Mouse (Mus musculus): ENCODE measurements at regions not wholly inside any gene's neighbourhood (a gene's known extent, or its start where the extent isn't known, plus 50 kb on each side); places are given as distances from the start of the nearest gene placed in this dataset.

DNA sequence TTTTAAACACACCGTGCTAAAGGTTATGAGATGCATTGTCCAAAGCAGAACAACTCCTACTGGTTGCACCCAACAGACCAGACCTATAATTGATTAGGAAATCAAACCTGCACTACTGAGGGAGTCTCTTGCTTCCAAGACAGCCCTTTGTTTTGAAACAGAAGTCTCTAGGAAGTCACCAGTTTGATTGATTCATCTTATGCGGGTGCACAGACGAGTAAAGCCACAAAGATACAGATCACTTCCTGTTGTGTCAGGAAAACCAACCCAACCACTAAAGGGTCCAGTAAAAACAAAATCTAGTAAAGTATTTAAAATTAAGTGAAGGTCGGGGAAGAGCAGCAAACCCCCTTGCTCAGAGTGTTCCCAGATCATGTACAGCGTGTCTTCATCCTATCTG is 58.3 kb upstream of the N6amt1 start:
- no peaks in the 10 kb centered on the region for H3K4me1 ChIP-seq (replicated peaks)
- H3K9me3 ChIP-seq (replicated peaks), result no peaks in the 10 kb centered on the region
- H3K36me3 ChIP-seq (replicated peaks), result no peaks in the 10 kb centered on the region
- H3K27me3 ChIP-seq, result no peaks in the 10 kb centered on the region
- H3K4me3 ChIP-seq (replicated peaks), result no peak overlapping the region
- WGBS (ENCODE audit: insufficient replicate concordance), result 37% methylated on average over 5 of the region's 5 CpGs
- H3K27ac ChIP-seq (replicated peaks), result no peak overlapping the region
- H3K9ac ChIP-seq, result no peak overlapping the region
- ATAC-seq (ENCODE audit: insufficient read depth), result no peak
- no peak overlapping the region for H3K4me2 ChIP-seq

- 40% methylated on average over 1 of the region's 1 CpGs for WGBS (ENCODE audit: insufficient replicate concordance)
Measured at GRCm38 (mm10) chr16:87292826-87293225, 61.2 kb upstream of the N6amt1 start.

DNA sequence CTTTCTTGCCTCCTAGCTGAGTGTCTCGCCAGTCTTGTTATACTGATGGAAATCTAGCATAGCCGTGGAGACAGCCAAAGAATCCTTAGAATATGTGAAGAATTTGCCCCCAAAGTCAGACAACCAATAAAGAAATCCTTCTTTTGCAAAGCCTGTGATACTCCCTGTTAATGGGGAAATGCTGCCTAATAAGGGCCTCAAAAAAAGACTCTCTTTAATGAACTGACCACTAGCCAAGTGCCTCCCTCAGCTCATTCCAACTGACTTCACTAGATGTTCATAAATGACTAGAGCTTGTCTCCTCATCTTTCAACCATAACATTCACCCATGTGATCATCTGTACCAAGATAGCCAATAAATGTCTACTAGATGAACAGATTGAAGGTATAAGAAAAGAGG is 62.3 kb upstream of the N6amt1 start:
- no peaks in the 10 kb centered on the region for H3K4me1 ChIP-seq (replicated peaks)
- no peak for ATAC-seq (ENCODE audit: insufficient read depth)
- 66% methylated on average over 2 of the region's 2 CpGs for WGBS (ENCODE audit: insufficient replicate concordance)

More at GRCm38 (mm10) chr16:87292826-87293225, 61.2 kb upstream of the N6amt1 start:
- no peak for ATAC-seq (ENCODE audit: insufficient read depth)
- no peak overlapping the region for H3K4me3 ChIP-seq (replicated peaks)
- H3K4me1 ChIP-seq (replicated peaks), result no peaks in the 10 kb centered on the region
- no peaks in the 10 kb centered on the region for H3K36me3 ChIP-seq (replicated peaks)
- no peak overlapping the region for H3K27ac ChIP-seq (replicated peaks)
- H3K9ac ChIP-seq, result no peak overlapping the region
- H3K9me3 ChIP-seq (replicated peaks), result no peaks in the 10 kb centered on the region
- H3K27me3 ChIP-seq, result no peaks in the 10 kb centered on the region
- no peak overlapping the region for H3K4me2 ChIP-seq

GRCm38 (mm10) chr16:87285639-87286038 is 68.3 kb upstream of the N6amt1 start:
- no peak for ATAC-seq (ENCODE audit: insufficient read depth)
- no peak overlapping the region for H3K4me3 ChIP-seq (replicated peaks)
- no peaks in the 10 kb centered on the region for H3K36me3 ChIP-seq (replicated peaks)
- no peaks in the 10 kb centered on the region for H3K9me3 ChIP-seq (replicated peaks)
- no peaks in the 10 kb centered on the region for H3K4me1 ChIP-seq (replicated peaks)
- no peak overlapping the region for H3K9ac ChIP-seq
- 67% methylated on average over 2 of the region's 2 CpGs for WGBS (ENCODE audit: insufficient replicate concordance)
- H3K27me3 ChIP-seq, result no peaks in the 10 kb centered on the region
- no peak overlapping the region for H3K27ac ChIP-seq (replicated peaks)
- H3K4me2 ChIP-seq, result no peak overlapping the region

More for the DNA sequence above, 62.3 kb upstream of the N6amt1 start:
- H3K27me3 ChIP-seq, result no peaks in the 10 kb centered on the region
- no peak overlapping the region for H3K27ac ChIP-seq (replicated peaks)
- H3K4me2 ChIP-seq, result no peak overlapping the region
- H3K4me3 ChIP-seq (replicated peaks), result no peak overlapping the region
- H3K9me3 ChIP-seq (replicated peaks), result no peaks in the 10 kb centered on the region
- H3K36me3 ChIP-seq (replicated peaks), result no peaks in the 10 kb centered on the region
- H3K9ac ChIP-seq, result no peak overlapping the region

DNA sequence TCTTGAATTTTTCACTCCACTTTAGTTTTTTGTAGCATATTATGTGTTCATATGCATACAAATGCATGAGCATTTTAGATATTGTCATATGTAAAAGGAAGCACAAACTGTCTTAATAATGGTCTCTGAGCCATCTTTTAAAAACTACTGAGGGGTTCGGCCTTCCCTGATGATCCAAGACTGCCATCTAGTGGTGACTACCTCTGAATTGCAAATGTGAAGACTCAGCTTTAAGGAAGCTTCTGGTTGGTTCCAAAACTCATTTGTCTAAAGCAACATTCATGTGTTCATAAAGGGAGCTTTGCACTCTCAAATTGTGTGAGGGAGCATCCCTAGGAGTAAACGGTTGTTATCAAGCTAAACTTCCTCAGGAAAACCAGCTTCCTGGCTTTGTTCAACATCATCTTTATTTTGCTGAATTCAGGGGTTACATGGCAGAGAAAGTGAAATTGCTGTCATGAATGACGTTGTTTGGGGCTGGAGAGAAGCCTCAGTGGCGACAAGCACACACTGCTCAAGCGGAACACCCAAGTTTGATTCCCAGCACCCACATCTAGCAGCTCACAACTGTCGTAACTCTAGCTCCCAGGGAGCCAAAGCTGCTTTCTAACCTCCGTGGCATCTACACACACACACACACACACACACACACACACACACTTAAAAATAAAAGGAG is 69.0 kb upstream of the N6amt1 start:
- Histone ChIP-seq H3K27ac (replicated peaks) (no peak overlapping the region), H3K9me3 (replicated peaks) (no peaks in the 10 kb centered on the region), H3K9ac (no peak overlapping the region), H3K27me3 (no peaks in the 10 kb centered on the region), H3K4me2 (no peak overlapping the region), H3K36me3 (replicated peaks) (no peaks in the 10 kb centered on the region), H3K4me1 (replicated peaks) (no peaks in the 10 kb centered on the region), H3K4me3 (replicated peaks) (no peak overlapping the region)
- WGBS (ENCODE audit: insufficient replicate concordance), result 21% methylated on average over 7 of the region's 7 CpGs
- ATAC-seq (ENCODE audit: insufficient read depth), result no peak

- H3K4me3 ChIP-seq (replicated peaks), result no peak overlapping the region
- no peaks in the 10 kb centered on the region for H3K27me3 ChIP-seq
- H3K4me1 ChIP-seq (replicated peaks), result no peaks in the 10 kb centered on the region
- no peak for ATAC-seq (ENCODE audit: insufficient read depth)
- H3K9ac ChIP-seq, result no peak overlapping the region
- WGBS (ENCODE audit: insufficient replicate concordance), result 43% methylated on average over 1 of the region's 1 CpGs
- H3K4me2 ChIP-seq, result no peak overlapping the region
- no peak overlapping the region for H3K27ac ChIP-seq (replicated peaks)
- no peaks in the 10 kb centered on the region for H3K9me3 ChIP-seq (replicated peaks)
- no peaks in the 10 kb centered on the region for H3K36me3 ChIP-seq (replicated peaks)
Measured at GRCm38 (mm10) chr16:87278518-87278917, 75.5 kb upstream of the N6amt1 start.

- no peak for ATAC-seq (ENCODE audit: insufficient read depth)
- Histone ChIP-seq H3K27ac (replicated peaks) (no peak overlapping the region), H3K9me3 (replicated peaks) (no peaks in the 10 kb centered on the region), H3K4me1 (replicated peaks) (no peaks in the 10 kb centered on the region), H3K9ac (no peak overlapping the region), H3K36me3 (replicated peaks) (no peaks in the 10 kb centered on the region), H3K4me2 (no peak overlapping the region), H3K4me3 (replicated peaks) (no peak overlapping the region), H3K27me3 (no peaks in the 10 kb centered on the region)
- WGBS (ENCODE audit: insufficient replicate concordance), result 56% methylated on average over 5 of the region's 5 CpGs
Measured at GRCm38 (mm10) chr16:87272363-87272762, 81.6 kb upstream of the N6amt1 start.

- H3K4me3 ChIP-seq (replicated peaks), result no peak overlapping the region
- H3K36me3 ChIP-seq (replicated peaks), result no peaks in the 10 kb centered on the region
- 55% methylated on average over 9 of the region's 9 CpGs for WGBS (ENCODE audit: insufficient replicate concordance)
- no peaks in the 10 kb centered on the region for H3K9me3 ChIP-seq (replicated peaks)
- H3K4me2 ChIP-seq, result no peak overlapping the region
- no peaks in the 10 kb centered on the region for H3K27me3 ChIP-seq
- H3K4me1 ChIP-seq (replicated peaks), result no peaks in the 10 kb centered on the region
- no peak for ATAC-seq (ENCODE audit: insufficient read depth)
- H3K27ac ChIP-seq (replicated peaks), result no peak overlapping the region
- H3K9ac ChIP-seq, result no peak overlapping the region
Measured at GRCm38 (mm10) chr16:87267954-87268804, 85.8 kb upstream of the N6amt1 start.

DNA sequence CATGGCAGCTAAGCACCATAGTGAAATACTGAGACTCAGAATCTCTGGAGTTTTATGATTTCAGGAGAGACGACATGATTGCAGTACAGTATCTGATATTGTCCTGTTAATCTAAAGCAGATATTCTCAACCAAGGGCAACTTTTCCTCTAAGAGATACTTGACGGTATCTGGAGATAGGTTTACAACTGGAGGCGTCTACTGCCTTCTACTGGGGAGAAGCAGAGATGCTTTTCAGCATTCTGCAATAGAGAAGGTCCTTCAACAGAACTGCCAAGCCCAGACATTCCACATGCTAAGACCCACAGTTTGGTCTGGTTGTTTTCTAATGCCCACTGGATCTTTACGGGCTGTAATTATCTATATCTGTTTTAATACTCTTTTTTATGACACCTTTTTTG is 86.5 kb upstream of the N6amt1 start:
- Histone ChIP-seq H3K4me1 (replicated peaks) (no peaks in the 10 kb centered on the region), H3K27me3 (no peaks in the 10 kb centered on the region), H3K36me3 (replicated peaks) (no peaks in the 10 kb centered on the region), H3K4me2 (no peak overlapping the region), H3K27ac (replicated peaks) (no peak overlapping the region), H3K9ac (no peak overlapping the region), H3K4me3 (replicated peaks) (no peak overlapping the region), H3K9me3 (replicated peaks) (no peaks in the 10 kb centered on the region)
- no peak for ATAC-seq (ENCODE audit: insufficient read depth)
- WGBS (ENCODE audit: insufficient replicate concordance), result 66% methylated on average over 4 of the region's 4 CpGs

DNA sequence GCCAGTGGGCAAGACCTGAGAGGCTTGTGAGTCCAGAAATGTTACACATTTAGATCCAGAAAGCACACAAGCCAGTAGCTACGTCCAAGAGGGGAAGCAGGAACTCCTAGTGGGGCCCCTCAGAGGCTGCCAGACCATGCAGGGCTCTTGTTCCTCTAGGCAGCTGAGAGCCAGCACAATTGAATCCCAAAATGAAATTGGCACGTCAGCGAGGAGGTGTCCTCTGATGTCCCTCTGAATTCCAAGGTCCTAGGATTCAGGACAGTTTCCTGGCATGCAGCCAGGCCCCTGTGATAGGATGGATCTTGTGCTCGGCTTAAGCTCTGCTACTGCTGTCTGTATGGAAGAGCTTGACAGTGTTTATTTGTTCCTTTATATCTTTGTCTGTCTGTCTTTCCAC is 90.4 kb upstream of the N6amt1 start:
- Histone ChIP-seq H3K9ac (no peak overlapping the region), H3K27me3 (no peaks in the 10 kb centered on the region), H3K9me3 (replicated peaks) (no peaks in the 10 kb centered on the region), H3K4me2 (no peak overlapping the region), H3K4me1 (replicated peaks) (no peaks in the 10 kb centered on the region), H3K36me3 (replicated peaks) (no peaks in the 10 kb centered on the region), H3K27ac (replicated peaks) (no peak overlapping the region), H3K4me3 (replicated peaks) (no peak overlapping the region)
- 25% methylated on average over 4 of the region's 4 CpGs for WGBS (ENCODE audit: insufficient replicate concordance)
- no peak for ATAC-seq (ENCODE audit: insufficient read depth)

GRCm38 (mm10) chr16:87263041-87263440 is 90.9 kb upstream of the N6amt1 start:
- WGBS (ENCODE audit: insufficient replicate concordance), result 58% methylated on average over 8 of the region's 8 CpGs
- Histone ChIP-seq H3K27ac (replicated peaks) (no peak overlapping the region), H3K4me3 (replicated peaks) (no peak overlapping the region), H3K9ac (no peak overlapping the region), H3K36me3 (replicated peaks) (no peaks in the 10 kb centered on the region), H3K9me3 (replicated peaks) (no peaks in the 10 kb centered on the region), H3K4me1 (replicated peaks) (no peaks in the 10 kb centered on the region), H3K4me2 (no peak overlapping the region), H3K27me3 (no peaks in the 10 kb centered on the region)
- ATAC-seq (ENCODE audit: insufficient read depth), result no peak
